Mouse (Mus musculus): ENCODE measurements at regions not wholly inside any gene's neighbourhood (a gene's known extent, or its start where the extent isn't known, plus 50 kb on each side); places are given as distances from the start of the nearest gene placed in this dataset.

GRCm38 (mm10) chr7:79531142-79531541 is 65.0 kb upstream of the Polg start:
- no peak for TF ChIP-seq POLR2A (IDR thresholded peaks at IDR 0.05; ENCODE audit: insufficient read depth, low read length)
- TF ChIP-seq CTCF (IDR thresholded peaks at IDR 0.05; ENCODE audit: low read depth, low read length), result no peak

Measured in ES-Bruce4 (cell line).